Mouse (Mus musculus): ENCODE measurements at regions not wholly inside any gene's neighbourhood (a gene's known extent, or its start where the extent isn't known, plus 50 kb on each side); places are given as distances from the start of the nearest gene placed in this dataset.

DNA sequence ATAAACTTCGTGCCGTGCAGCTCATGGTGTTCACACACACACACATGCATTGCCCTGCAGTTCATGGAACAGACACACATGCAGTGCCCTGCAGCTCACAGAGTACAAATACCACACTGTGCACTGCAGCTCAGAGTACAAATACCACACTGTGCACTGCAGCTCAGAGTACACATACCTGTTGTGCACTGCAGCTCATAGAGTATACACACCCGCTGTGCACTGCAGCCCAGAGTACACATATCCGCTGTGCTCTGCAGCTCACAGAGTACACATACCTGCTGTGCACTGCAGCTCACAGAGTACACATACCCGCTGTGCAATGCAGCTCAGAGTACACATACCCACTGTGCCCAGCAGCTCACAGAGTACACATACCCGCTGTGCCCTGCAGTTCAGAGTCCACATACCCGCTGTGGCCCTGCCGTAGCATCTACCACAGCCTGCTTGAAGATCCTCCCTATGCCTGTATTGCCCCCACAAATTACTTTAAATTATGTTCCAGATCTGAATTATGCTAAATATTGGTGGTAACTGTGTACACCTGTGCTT lies 451.9 kb downstream of the Fam198b start:
- H3K27me3 ChIP-seq (ENCODE audit: control insufficient read depth, insufficient read depth, low read length): no peaks in the 10 kb centered on the region
- H3K4me2 ChIP-seq (ENCODE audit: low read depth, low read length): no peak overlapping the region
- H3K27ac ChIP-seq (ENCODE audit: low read length): no peak overlapping the region
- H3K9ac ChIP-seq (ENCODE audit: low read length): no peak overlapping the region
- ATAC-seq (replicated peaks; ENCODE audit: extremely low read depth, insufficient read depth, low FRiP score): no peak
- H3K4me1 ChIP-seq (ENCODE audit: control insufficient read depth, insufficient read depth, low read length): no peaks in the 10 kb centered on the region
- H3K9me3 ChIP-seq (replicated peaks; ENCODE audit: control insufficient read depth, low read length): no peaks in the 10 kb centered on the region
- no peak overlapping the region for H3K4me3 ChIP-seq (ENCODE audit: low read length)
- no peaks in the 10 kb centered on the region for H3K36me3 ChIP-seq (ENCODE audit: control insufficient read depth, insufficient read depth)
- 83% methylated on average over 8 of the region's 8 CpGs for WGBS

GRCm38 (mm10) chr3:80367972-80368371 lies 434.7 kb downstream of the Gria2 start:
- Histone ChIP-seq H3K9ac (ENCODE audit: low read length) (no peak overlapping the region), H3K27me3 (ENCODE audit: control insufficient read depth, insufficient read depth, low read length) (no peaks in the 10 kb centered on the region), H3K4me3 (ENCODE audit: low read length) (no peak overlapping the region), H3K36me3 (ENCODE audit: control insufficient read depth, insufficient read depth) (no peaks in the 10 kb centered on the region), H3K4me2 (ENCODE audit: low read depth, low read length) (no peak overlapping the region), H3K4me1 (ENCODE audit: control insufficient read depth, insufficient read depth, low read length) (no peaks in the 10 kb centered on the region), H3K27ac (ENCODE audit: low read length) (no peak overlapping the region), H3K9me3 (replicated peaks; ENCODE audit: control insufficient read depth, low read length) (no peaks in the 10 kb centered on the region)
- no peak for ATAC-seq (replicated peaks; ENCODE audit: extremely low read depth, insufficient read depth, low FRiP score)

DNA sequence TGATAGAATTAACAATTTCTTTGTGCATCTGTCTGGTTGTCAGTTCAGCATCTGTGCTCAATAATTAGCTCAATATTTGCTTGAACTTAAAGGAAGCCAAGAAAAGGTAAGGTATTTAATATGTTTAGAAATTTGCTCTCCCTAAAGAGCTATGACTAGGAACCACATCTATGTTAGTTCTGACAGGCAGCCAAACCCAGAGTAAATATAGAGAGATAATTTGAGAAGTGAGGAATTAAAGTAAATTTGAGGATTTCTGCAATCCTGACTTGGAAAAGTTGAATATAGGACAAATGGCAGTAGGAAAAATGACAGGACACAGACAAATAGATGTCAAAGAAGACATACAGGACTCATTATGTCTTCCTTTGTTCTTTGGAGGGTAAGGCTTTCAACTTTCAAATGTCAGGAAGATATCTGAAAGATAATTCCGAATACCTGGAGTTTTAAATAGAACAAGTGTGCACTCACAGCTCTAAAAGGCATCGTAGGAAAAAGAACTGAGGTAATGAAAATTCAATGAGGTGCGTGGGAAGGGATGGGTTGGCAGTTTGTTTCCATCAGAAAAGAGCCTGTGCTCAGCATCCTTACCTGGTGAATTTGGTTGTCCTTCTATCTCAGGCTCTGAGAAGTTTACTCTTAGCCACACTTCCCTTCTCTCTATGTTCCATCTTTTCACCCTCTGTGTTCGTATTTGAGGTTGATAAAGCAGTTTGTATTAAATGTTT lies 433.3 kb downstream of the Gria2 start:
- 62% methylated on average over 4 of the region's 4 CpGs for WGBS
- Histone ChIP-seq H3K9ac (ENCODE audit: low read length) (no peak overlapping the region), H3K4me2 (ENCODE audit: low read depth, low read length) (no peak overlapping the region), H3K4me3 (ENCODE audit: low read length) (no peak overlapping the region), H3K4me1 (ENCODE audit: control insufficient read depth, insufficient read depth, low read length) (no peaks in the 10 kb centered on the region), H3K27ac (ENCODE audit: low read length) (no peak overlapping the region), H3K36me3 (ENCODE audit: control insufficient read depth, insufficient read depth) (no peaks in the 10 kb centered on the region), H3K9me3 (replicated peaks; ENCODE audit: control insufficient read depth, low read length) (no peaks in the 10 kb centered on the region), H3K27me3 (ENCODE audit: control insufficient read depth, insufficient read depth, low read length) (no peaks in the 10 kb centered on the region)
- ATAC-seq (replicated peaks; ENCODE audit: extremely low read depth, insufficient read depth, low FRiP score): no peak

- no peak overlapping the region for H3K4me2 ChIP-seq (ENCODE audit: low read depth, low read length)
- H3K4me1 ChIP-seq (ENCODE audit: control insufficient read depth, insufficient read depth, low read length): no peaks in the 10 kb centered on the region
- no peak overlapping the region for H3K9ac ChIP-seq (ENCODE audit: low read length)
- no peaks in the 10 kb centered on the region for H3K36me3 ChIP-seq (ENCODE audit: control insufficient read depth, insufficient read depth)
- no peaks in the 10 kb centered on the region for H3K9me3 ChIP-seq (replicated peaks; ENCODE audit: control insufficient read depth, low read length)
- no peaks in the 10 kb centered on the region for H3K27me3 ChIP-seq (ENCODE audit: control insufficient read depth, insufficient read depth, low read length)
- no peak for ATAC-seq (replicated peaks; ENCODE audit: extremely low read depth, insufficient read depth, low FRiP score)
- no peak overlapping the region for H3K4me3 ChIP-seq (ENCODE audit: low read length)
- no peak overlapping the region for H3K27ac ChIP-seq (ENCODE audit: low read length)
- 61% methylated on average over 3 of the region's 3 CpGs for WGBS
These were observed 430.2 kb downstream of the Gria2 start for GRCm38 (mm10) chr3:80372436-80372835.

- whole genome bisulfite sequencing: 78% methylated on average over 2 of the region's 2 CpGs
- no peak for ATAC-seq (replicated peaks; ENCODE audit: extremely low read depth, insufficient read depth, low FRiP score)
- H3K36me3 ChIP-seq (ENCODE audit: control insufficient read depth, insufficient read depth): no peaks in the 10 kb centered on the region
- no peak overlapping the region for H3K27ac ChIP-seq (ENCODE audit: low read length)
- H3K9me3 ChIP-seq (replicated peaks; ENCODE audit: control insufficient read depth, low read length): no peaks in the 10 kb centered on the region
- no peak overlapping the region for H3K4me3 ChIP-seq (ENCODE audit: low read length)
- H3K4me2 ChIP-seq (ENCODE audit: low read depth, low read length): no peak overlapping the region
- H3K4me1 ChIP-seq (ENCODE audit: control insufficient read depth, insufficient read depth, low read length): no peaks in the 10 kb centered on the region
- H3K9ac ChIP-seq (ENCODE audit: low read length): no peak overlapping the region
- H3K27me3 ChIP-seq (ENCODE audit: control insufficient read depth, insufficient read depth, low read length): no peaks in the 10 kb centered on the region
These were observed 416.6 kb downstream of the Gria2 start for GRCm38 (mm10) chr3:80385986-80386385.

- H3K27me3 ChIP-seq (ENCODE audit: control insufficient read depth, insufficient read depth, low read length): no peaks in the 10 kb centered on the region
- no peaks in the 10 kb centered on the region for H3K4me1 ChIP-seq (ENCODE audit: control insufficient read depth, insufficient read depth, low read length)
- H3K36me3 ChIP-seq (ENCODE audit: control insufficient read depth, insufficient read depth): no peaks in the 10 kb centered on the region
- H3K9ac ChIP-seq (ENCODE audit: low read length): no peak overlapping the region
- H3K4me2 ChIP-seq (ENCODE audit: low read depth, low read length): no peak overlapping the region
- ATAC-seq (replicated peaks; ENCODE audit: extremely low read depth, insufficient read depth, low FRiP score): no peak
- WGBS: 64% methylated on average over 4 of the region's 4 CpGs
- H3K9me3 ChIP-seq (replicated peaks; ENCODE audit: control insufficient read depth, low read length): no peaks in the 10 kb centered on the region
- H3K4me3 ChIP-seq (ENCODE audit: low read length): no peak overlapping the region
- H3K27ac ChIP-seq (ENCODE audit: low read length): no peak overlapping the region
These were observed 406.4 kb downstream of the Gria2 start for GRCm38 (mm10) chr3:80396240-80396639.

DNA sequence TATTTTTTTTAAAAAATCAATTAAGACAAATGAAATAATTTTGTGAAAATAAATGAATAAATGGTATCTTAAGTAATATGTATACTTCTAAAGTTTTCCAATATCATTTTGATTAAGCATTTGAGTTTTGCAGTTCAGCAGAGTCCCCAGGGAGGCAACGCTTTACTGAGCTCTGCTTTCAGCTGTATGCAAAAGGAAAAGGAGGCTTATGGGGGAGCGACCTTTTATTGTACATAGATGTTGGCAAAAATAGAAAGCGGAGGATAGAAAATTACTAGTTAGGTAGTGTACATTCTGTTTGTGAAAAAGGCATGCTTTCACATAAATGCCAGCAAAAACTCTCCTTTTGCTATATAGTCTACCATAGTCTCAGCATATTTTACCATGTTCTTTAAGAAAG lies 382.2 kb downstream of the Gria2 start:
- no peak for ATAC-seq (replicated peaks; ENCODE audit: extremely low read depth, insufficient read depth, low FRiP score)
- Histone ChIP-seq H3K4me2 (ENCODE audit: low read depth, low read length) (no peak overlapping the region), H3K27ac (ENCODE audit: low read length) (no peak overlapping the region), H3K9me3 (replicated peaks; ENCODE audit: control insufficient read depth, low read length) (no peaks in the 10 kb centered on the region), H3K27me3 (ENCODE audit: control insufficient read depth, insufficient read depth, low read length) (no peaks in the 10 kb centered on the region), H3K4me3 (ENCODE audit: low read length) (no peak overlapping the region), H3K9ac (ENCODE audit: low read length) (no peak overlapping the region), H3K36me3 (ENCODE audit: control insufficient read depth, insufficient read depth) (no peaks in the 10 kb centered on the region), H3K4me1 (ENCODE audit: control insufficient read depth, insufficient read depth, low read length) (no peaks in the 10 kb centered on the region)
- 74% methylated on average over 3 of the region's 3 CpGs for WGBS

DNA sequence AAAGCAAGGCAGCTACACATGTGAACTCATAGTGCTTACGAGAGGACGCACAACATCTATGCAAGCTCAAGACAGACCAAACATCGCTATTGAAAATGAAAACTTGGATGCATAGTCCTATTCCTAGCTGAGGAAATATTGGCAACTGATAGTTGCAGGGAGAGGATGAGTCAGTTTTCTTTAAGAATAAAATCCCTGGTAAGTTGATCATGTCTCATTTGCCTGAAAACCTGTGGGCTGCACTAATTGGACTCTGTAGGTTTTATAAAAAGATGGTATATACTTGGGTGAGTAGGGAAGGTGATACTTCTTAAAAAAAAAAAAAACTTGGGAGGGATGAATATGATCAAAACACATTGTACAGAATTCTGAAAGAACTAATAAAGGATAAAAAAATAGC lies 381.2 kb downstream of the Gria2 start:
- Histone ChIP-seq H3K4me1 (ENCODE audit: control insufficient read depth, insufficient read depth, low read length) (no peaks in the 10 kb centered on the region), H3K9ac (ENCODE audit: low read length) (no peak overlapping the region), H3K27ac (ENCODE audit: low read length) (no peak overlapping the region), H3K27me3 (ENCODE audit: control insufficient read depth, insufficient read depth, low read length) (no peaks in the 10 kb centered on the region), H3K9me3 (replicated peaks; ENCODE audit: control insufficient read depth, low read length) (no peaks in the 10 kb centered on the region), H3K36me3 (ENCODE audit: control insufficient read depth, insufficient read depth) (no peaks in the 10 kb centered on the region), H3K4me2 (ENCODE audit: low read depth, low read length) (no peak overlapping the region), H3K4me3 (ENCODE audit: low read length) (no peak overlapping the region)
- WGBS: 91% methylated on average over 3 of the region's 3 CpGs
- no peak for ATAC-seq (replicated peaks; ENCODE audit: extremely low read depth, insufficient read depth, low FRiP score)

DNA sequence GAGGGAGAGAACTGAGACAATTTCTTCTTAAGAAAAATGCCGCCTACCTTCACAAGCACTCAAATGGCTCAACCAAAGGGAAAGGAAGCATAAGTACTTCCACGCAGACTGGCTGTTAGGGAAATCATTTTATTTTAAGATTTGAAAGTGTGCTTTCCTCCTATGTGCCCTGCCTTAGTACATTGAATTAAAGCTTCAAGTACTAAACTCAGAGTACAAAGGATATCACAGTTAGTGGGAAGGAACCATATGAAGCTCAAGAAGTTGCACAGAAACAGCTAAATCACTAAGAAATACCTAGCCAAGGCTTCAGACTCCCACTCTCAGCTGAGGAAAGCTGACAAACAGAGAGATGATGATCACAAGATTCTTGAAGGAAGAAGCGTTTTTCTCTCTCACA lies 380.5 kb downstream of the Gria2 start:
- ATAC-seq (replicated peaks; ENCODE audit: extremely low read depth, insufficient read depth, low FRiP score): no peak

More for the DNA sequence above, 380.5 kb downstream of the Gria2 start:
- 70% methylated on average over 3 of the region's 3 CpGs for WGBS
- H3K4me1 ChIP-seq (ENCODE audit: control insufficient read depth, insufficient read depth, low read length): no peaks in the 10 kb centered on the region
- no peak overlapping the region for H3K4me2 ChIP-seq (ENCODE audit: low read depth, low read length)
- H3K36me3 ChIP-seq (ENCODE audit: control insufficient read depth, insufficient read depth): no peaks in the 10 kb centered on the region
- no peaks in the 10 kb centered on the region for H3K9me3 ChIP-seq (replicated peaks; ENCODE audit: control insufficient read depth, low read length)
- H3K9ac ChIP-seq (ENCODE audit: low read length): no peak overlapping the region
- no peak overlapping the region for H3K27ac ChIP-seq (ENCODE audit: low read length)
- H3K27me3 ChIP-seq (ENCODE audit: control insufficient read depth, insufficient read depth, low read length): no peaks in the 10 kb centered on the region
- H3K4me3 ChIP-seq (ENCODE audit: low read length): no peak overlapping the region
